Mouse (Mus musculus): ENCODE measurements around the gene Rabgap1l. TPM values are rescaled to one million over a fixed set of nuclear protein-coding genes. Genes with fewer than 3 reads are reported as not detected.

The Rabgap1l gene
- 274 to 298 TPM (median 278 TPM) in 4 replicates for total RNA-seq (2023)

GRCm38 (mm10) chr1:160792686-160793355 lies at the start of gene Rabgap1l:
Gene Rabgap1l (minus strand): TSS chr1:160793211.

GRCm38 (mm10) chr1:160212703-160213669 lies 580.0 kb downstream of the Rabgap1l start, which contains the start of gene Cacybp:
Gene Cacybp (minus strand): TSS chr1:160212875.

GRCm38 (mm10) chr1:160194529-160195336 lies 598.3 kb downstream of the Rabgap1l start, which contains the start of gene Mrps14:
Gene Mrps14 (plus strand): TSS chr1:160195215.

Other genes with a start within 250 kb of the Rabgap1l start
- gene Rc3h1, start 113.2 kb upstream of the Rabgap1l start, total RNA-seq (2023): 65.4 to 73.5 TPM (median 71.0 TPM) in 4 replicates
- 2.4 to 5.3 TPM (median 3.5 TPM) in 4 replicates for gene Serpinc1, start 185.4 kb upstream of the Rabgap1l start, total RNA-seq (2023)
- 41.8 to 48.1 TPM (median 46.4 TPM) in 4 replicates for gene Zbtb37, start 241.6 kb upstream of the Rabgap1l start, total RNA-seq (2023)